20 mouse cellular contexts compared by ENCODE assay signal in the genomic region with DNA sequence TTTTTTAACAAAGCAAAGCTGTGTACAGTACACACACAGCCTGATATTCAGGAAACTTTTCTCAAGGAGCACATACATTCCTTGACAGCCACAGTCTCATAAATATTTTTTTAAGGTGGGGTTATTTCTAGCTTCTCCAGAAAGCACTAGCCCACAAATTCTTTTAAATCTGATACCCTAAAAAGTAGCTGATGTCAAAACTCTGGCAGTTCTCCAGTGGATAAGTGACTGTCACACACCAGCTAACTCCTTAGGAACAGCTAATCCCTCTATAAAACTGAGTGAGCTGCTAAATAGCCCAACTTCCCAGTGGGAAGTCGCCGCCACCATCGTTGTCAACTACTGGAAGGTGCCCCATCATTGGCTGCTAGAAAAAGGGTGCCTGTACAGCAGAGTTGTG.
"Had no signal": no experiment of that assay in that cellular context is flagged by ENCODE, and none has a peak within 500 bp of the region (broad histone marks: within the 10 kb centered on the region; RNA-seq: fewer than 3 reads in every experiment).

No protein-coding gene starts in this region.

- H3K27me3 ChIP-seq: kidney, embryonic 15.5 days; limb, embryonic 15.5 days; lung, embryonic 15.5 days; neural tube, embryonic 13.5 days had no signal

- H3K9ac ChIP-seq: kidney, embryonic 15.5 days; limb, embryonic 15.5 days; liver, embryonic 14.5 days; liver, postnatal 0 days; lung, embryonic 15.5 days; neural tube, embryonic 13.5 days had no signal

- DNase-seq: kidney, adult 11 months; kidney, adult 8-10 months; kidney, postnatal 25 days; layer of hippocampus, adult 9-11 months; liver, postnatal 0 days; lung, postnatal 14 days; lung, postnatal 4 days; midbrain, embryonic 14.5 days; retina, postnatal 1 day; right cerebral cortex, postnatal 25 days; thymus, adult 18-20 months; thymus, postnatal 36 days had no signal

- H3K4me3 ChIP-seq: kidney, embryonic 15.5 days; layer of hippocampus, adult 2 months; limb, embryonic 15.5 days; lung, embryonic 15.5 days; neural tube, embryonic 13.5 days had no signal

- ATAC-seq: liver, postnatal 0 days had no signal

- H3K36me3 ChIP-seq: kidney, embryonic 15.5 days; limb, embryonic 15.5 days; lung, embryonic 15.5 days; neural tube, embryonic 13.5 days had no signal

- H3K4me2 ChIP-seq: kidney, embryonic 15.5 days; limb, embryonic 15.5 days; liver, embryonic 11.5 days; lung, embryonic 15.5 days; midbrain, embryonic 11.5 days; neural tube, embryonic 13.5 days had no signal

- H3K9me3 ChIP-seq: kidney, embryonic 15.5 days; limb, embryonic 15.5 days; lung, embryonic 15.5 days; neural tube, embryonic 13.5 days had no signal

- H3K27ac ChIP-seq: kidney, embryonic 15.5 days; layer of hippocampus, adult 2 months; limb, embryonic 15.5 days; liver, embryonic 14.5 days; lung, embryonic 15.5 days; neural tube, embryonic 13.5 days had no signal
